Mouse (Mus musculus) neural tube, embryonic 11.5 days (tissue): ENCODE measurements at regions not wholly inside any gene's neighbourhood (a gene's known extent, or its start where the extent isn't known, plus 50 kb on each side); places are given as distances from the start of the nearest gene placed in this dataset.

Experiments used
- ATAC-seq: fragments of 200-750 bp; cut with Nextera tagmentation; 2 replicates; pipeline ENCODE4 v1.8.0; 2017; ENCODE audit warnings: moderate number of reproducible peaks, mild to moderate bottlenecking, moderate TSS enrichment, moderate library complexity; ENCODE audit not compliant: insufficient read depth, low FRiP score, low TSS enrichment
- DNase-seq: peaks from one replicate; pipeline ENCODE4 v3.0.0-alpha.2; 2015; ENCODE audit warnings: low spot score
- H3K27ac ChIP-seq: fragments of 300-500 bp; sonication (generic); 2 replicates; pipeline ENCODE4 v1.5.1; 2014; ENCODE audit warnings: low read depth, mild to moderate bottlenecking, low read length
- H3K27me3 ChIP-seq: fragments of 300-500 bp; sonication (generic); 2 replicates; pipeline ENCODE4 v1.6.1; 2014; ENCODE audit warnings: mild to moderate bottlenecking, low read length, mixed read lengths; ENCODE audit not compliant: control insufficient read depth, insufficient read depth
- H3K36me3 ChIP-seq: fragments of 300-500 bp; sonication (generic); 2 replicates; pipeline ENCODE4 v1.6.1; 2014; ENCODE audit warnings: mild to moderate bottlenecking, low read length, moderate library complexity, mixed read lengths; ENCODE audit not compliant: control insufficient read depth, insufficient read depth
- H3K4me1 ChIP-seq: fragments of 300-500 bp; sonication (generic); 2 replicates; pipeline ENCODE4 v1.6.1; 2014; ENCODE audit warnings: low read length, mixed read lengths; ENCODE audit not compliant: control insufficient read depth, insufficient read depth
- H3K4me2 ChIP-seq: fragments of 300-500 bp; sonication (generic); 2 replicates; pipeline ENCODE4 v1.6.1; 2014; ENCODE audit warnings: low read depth, mild to moderate bottlenecking, moderate library complexity
- H3K4me3 ChIP-seq: fragments of 300-500 bp; sonication (generic); 2 replicates; pipeline ENCODE4 v1.5.1; 2014; ENCODE audit warnings: low read depth, low read length
- H3K9ac ChIP-seq: fragments of 300-500 bp; sonication (generic); 2 replicates; pipeline ENCODE4 v1.6.1; 2014; ENCODE audit warnings: mild to moderate bottlenecking, low read length
- H3K9me3 ChIP-seq: fragments of 300-500 bp; sonication (generic); 2 replicates; pipeline ENCODE4 v1.6.1; 2016; ENCODE audit warnings: low read length; ENCODE audit not compliant: control insufficient read depth
- WGBS: fragments of 180-500 bp; shearing (Covaris S2); extraction: QIAGEN DNeasy Blood & Tissue Kit; methylation state at CpG from one replicate; pipeline ENCODE4 v1.1.7; 2014; 5-methylcytosine and 5-hydroxymethylcytosine counted together

- Histone ChIP-seq H3K27ac (no peak overlapping the region), H3K9me3 (no peaks in the 10 kb centered on the region), H3K4me3 (no peak overlapping the region), H3K27me3 (no peaks in the 10 kb centered on the region), H3K9ac (no peak overlapping the region), H3K4me2 (no peak overlapping the region), H3K4me1 (no peaks in the 10 kb centered on the region), H3K36me3 (no peaks in the 10 kb centered on the region)
- no peak for ATAC-seq
- peak; percentile 12 for DNase-seq
- 69% methylated on average over 6 of the region's 6 CpGs for WGBS
Measured at GRCm38 (mm10) chr7:62924585-62925331, 101.3 kb upstream of the A26c2 start.

DNA sequence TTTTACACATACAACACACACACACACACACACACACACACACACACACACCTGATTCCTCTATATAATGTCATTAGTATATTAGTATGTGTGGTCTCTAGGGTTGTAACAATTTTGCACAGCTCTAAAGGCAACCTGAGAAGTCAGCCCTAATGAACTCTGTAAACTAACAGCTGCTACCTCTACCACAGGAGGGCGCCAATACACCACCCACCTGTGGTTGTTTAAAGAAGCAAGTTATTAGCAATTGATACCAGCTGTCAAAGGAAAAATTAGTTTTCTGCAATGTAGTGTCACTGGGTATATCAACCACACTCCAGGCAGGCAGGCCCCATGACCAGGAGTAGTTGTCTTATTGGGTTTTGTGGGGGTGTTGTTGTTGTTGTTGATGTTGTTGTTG lies 98.8 kb upstream of the A26c2 start:
- Histone ChIP-seq H3K27ac (no peak overlapping the region), H3K4me1 (no peaks in the 10 kb centered on the region), H3K36me3 (no peaks in the 10 kb centered on the region), H3K9ac (no peak overlapping the region), H3K4me3 (no peak overlapping the region), H3K27me3 (no peaks in the 10 kb centered on the region), H3K4me2 (no peak overlapping the region), H3K9me3 (no peaks in the 10 kb centered on the region)
- no peak for ATAC-seq
- DNase-seq: peak; percentile 21
- 5% methylated on average over 1 of the region's 1 CpGs for WGBS

- H3K27me3 ChIP-seq: no peaks in the 10 kb centered on the region
- no peak overlapping the region for H3K27ac ChIP-seq
- WGBS: 85% methylated on average over 4 of the region's 4 CpGs
- no peaks in the 10 kb centered on the region for H3K4me1 ChIP-seq
- no peak for ATAC-seq
- no peak overlapping the region for H3K4me2 ChIP-seq
- no peak overlapping the region for H3K9ac ChIP-seq
- H3K36me3 ChIP-seq: no peaks in the 10 kb centered on the region
- no peaks in the 10 kb centered on the region for H3K9me3 ChIP-seq
- DNase-seq: no peak
- no peak overlapping the region for H3K4me3 ChIP-seq
Measured at GRCm38 (mm10) chr7:62894337-62894736, 70.9 kb upstream of the A26c2 start.

- Histone ChIP-seq H3K27me3 (no peaks in the 10 kb centered on the region), H3K4me2 (no peak overlapping the region), H3K4me3 (no peak overlapping the region), H3K9me3 (no peaks in the 10 kb centered on the region), H3K4me1 (no peaks in the 10 kb centered on the region), H3K9ac (no peak overlapping the region), H3K27ac (no peak overlapping the region), H3K36me3 (no peaks in the 10 kb centered on the region)
- peak; percentile 25 for DNase-seq
- ATAC-seq: 0 out of 2 replicates have a peak, but pooled peaks have one; percentile 48
- 23% methylated on average over 1 of the region's 1 CpGs for WGBS
Measured at GRCm38 (mm10) chr7:62877033-62877432, 53.6 kb upstream of the A26c2 start.
